Mouse (Mus musculus): ENCODE measurements around the gene Utf1. TPM values are rescaled to one million over a fixed set of nuclear protein-coding genes. Genes with fewer than 3 reads are reported as not detected.

Gene Utf1
- polyA plus RNA-seq (2014; fragmentation: Illumina TruSeq; extraction: RNeasy Lipid Tissue Mini Kit (QIAGEN cat#74804); ENCODE audit: insufficient read depth, low read depth, low replicate concordance) = not detected

DNA sequence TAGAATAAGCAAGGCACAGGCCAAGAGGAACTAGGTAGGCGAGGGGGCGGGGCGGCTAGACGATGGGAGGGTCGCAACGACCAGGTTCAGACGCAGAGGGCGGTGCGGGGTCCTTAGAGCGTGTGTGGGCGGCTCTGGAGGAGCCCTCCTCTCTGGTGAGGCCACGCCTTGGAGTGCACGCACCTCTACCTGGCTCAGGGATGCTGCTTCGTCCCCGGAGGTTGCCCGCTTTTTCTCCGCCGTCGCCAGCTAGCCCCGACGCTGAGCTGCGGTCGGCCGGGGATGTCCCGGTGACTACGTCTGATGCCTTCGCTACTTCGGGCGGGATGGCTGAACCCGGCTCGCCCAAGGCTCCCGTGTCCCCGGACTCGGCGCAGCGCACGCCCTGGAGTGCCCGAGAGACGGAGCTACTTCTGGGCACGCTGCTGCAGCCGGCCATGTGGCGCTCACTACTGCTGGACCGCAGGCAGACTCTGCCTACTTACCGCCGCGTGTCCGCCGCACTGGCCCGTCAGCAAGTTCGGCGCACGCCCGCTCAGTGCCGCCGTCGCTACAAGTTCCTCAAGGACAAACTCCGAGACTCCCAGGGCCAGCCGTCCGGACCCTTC is at the start of gene Utf1:
Gene Utf1 (plus strand): TSS at position 116 of the 608 bp plus-strand sequence.

DNA sequence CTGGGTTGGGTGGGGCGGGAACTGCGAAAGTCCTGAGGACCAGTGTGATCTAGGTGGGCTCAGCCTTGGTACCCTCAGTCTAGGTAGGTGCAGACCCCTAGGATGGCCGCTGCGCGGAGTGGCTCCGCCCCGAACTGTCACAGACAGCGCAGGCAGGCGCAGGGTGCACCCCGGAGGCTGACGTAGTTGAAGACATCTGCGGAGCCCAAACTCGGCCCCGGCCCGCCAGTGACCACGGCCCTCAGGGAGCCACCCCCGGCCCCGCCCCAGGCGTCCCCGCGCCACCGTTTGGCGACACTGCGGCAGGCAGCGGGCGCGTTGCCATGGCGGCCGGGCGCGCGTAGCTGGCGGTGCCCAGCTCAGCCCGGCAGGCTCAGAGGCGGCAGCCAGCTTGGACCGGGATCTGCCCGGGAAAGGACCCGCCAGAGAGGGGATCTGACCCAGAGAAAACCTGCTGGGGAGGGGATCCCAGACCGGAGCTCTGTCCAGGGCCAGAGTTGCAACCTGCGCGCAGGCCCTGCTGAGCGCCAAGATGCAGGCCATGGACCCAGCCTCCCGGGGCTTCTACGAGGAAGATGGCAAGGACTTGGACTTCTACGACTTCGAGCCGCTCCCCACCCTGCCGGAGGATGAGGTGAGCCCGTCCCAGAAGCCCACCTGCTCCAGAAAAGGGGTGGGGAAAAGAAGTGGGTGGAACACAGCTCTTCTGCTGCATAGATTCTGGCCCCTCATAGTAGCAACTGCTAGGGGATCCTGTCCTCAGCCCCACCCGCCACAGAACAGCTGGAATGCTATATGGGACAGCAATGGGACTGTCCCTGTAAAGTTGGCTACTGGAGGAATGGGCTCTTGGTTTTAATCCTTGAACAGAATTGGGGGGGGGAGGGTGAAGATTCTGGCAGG is 48.7 kb upstream of the Utf1 start, which contains the start of gene Kndc1:
Gene Kndc1 (plus strand): TSS at position 42 of the 903 bp plus-strand sequence.

DNA sequence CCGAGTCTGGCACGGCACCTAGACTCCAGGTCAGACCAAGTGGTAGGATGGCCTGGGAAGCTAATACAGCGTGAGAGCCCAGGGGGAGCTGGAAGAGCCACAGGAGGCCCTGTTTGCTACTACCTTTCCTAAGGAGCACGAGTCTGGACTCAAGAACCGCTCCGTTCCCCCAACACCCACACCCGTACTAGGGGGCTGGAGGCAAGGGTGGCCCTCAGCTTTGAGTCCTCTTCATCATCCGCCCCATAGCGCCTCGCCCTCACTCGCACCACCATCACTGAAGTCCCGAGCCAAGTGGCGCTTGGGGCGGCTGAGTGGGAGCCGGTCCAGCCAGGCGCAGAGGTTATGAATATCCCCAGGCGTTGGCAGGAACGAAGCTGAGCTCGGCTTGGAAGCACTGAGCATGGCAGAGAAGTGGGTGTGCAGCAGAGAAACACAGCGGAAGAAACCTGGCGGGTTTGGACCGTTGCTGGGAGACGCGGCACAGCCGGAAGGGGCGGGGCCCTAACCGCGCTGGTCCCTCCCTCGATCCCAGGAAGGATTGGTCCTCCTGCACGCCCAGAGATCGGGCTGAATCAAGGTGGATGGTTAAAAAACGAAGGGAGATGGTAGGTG is 34.8 kb downstream of the Utf1 start, which contains the start of gene 6430531B16Rik:
Gene 6430531B16Rik (minus strand): TSS at position 478 of the 615 bp plus-strand sequence.

DNA sequence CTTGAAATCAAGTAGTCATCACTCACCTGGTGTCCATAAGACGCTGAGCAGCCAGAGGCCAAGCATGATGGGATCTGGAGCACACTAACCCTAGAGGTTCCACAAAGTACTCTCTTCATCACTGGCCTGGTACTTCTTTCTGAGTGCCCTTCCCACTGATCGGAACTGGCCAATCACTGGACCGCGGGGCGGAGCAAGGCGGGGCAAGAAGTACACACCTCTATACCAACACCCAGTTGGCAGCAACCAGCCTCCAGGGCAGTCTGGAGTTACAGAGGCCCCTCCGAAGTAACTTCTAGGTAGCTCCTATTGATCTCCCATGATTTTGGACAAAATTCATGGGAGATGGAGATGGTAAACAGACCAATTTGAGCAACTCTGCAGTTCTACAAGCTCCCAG is 48.8 kb downstream of the Utf1 start, which contains the start of gene Adam8:
Gene Adam8 (minus strand): TSS at position 157 of the 400 bp plus-strand sequence.

Other genes starting within 250 kb of the Utf1 start
- not detected for gene Adgra1, start 109.6 kb upstream of the Utf1 start, polyA plus RNA-seq (2014; fragmentation: Illumina TruSeq; extraction: RNeasy Lipid Tissue Mini Kit (QIAGEN cat#74804); ENCODE audit: insufficient read depth, low read depth, low replicate concordance)
- 2.2 TPM for gene Kndc1, start 49.1 kb upstream of the Utf1 start, polyA plus RNA-seq (2014; fragmentation: Illumina TruSeq; extraction: RNeasy Lipid Tissue Mini Kit (QIAGEN cat#74804); ENCODE audit: insufficient read depth, low read depth, low replicate concordance)
- gene 6430531B16Rik, start 35.0 kb downstream of the Utf1 start, polyA plus RNA-seq (2014; fragmentation: Illumina TruSeq; extraction: RNeasy Lipid Tissue Mini Kit (QIAGEN cat#74804); ENCODE audit: insufficient read depth, low read depth, low replicate concordance) = 4.6 TPM
- gene Adam8, start 48.8 kb downstream of the Utf1 start, polyA plus RNA-seq (2014; fragmentation: Illumina TruSeq; extraction: RNeasy Lipid Tissue Mini Kit (QIAGEN cat#74804); ENCODE audit: insufficient read depth, low read depth, low replicate concordance) = 6.5 TPM
- 13.9 TPM for gene Zfp511, start 92.6 kb downstream of the Utf1 start, polyA plus RNA-seq (2014; fragmentation: Illumina TruSeq; extraction: RNeasy Lipid Tissue Mini Kit (QIAGEN cat#74804); ENCODE audit: insufficient read depth, low read depth, low replicate concordance)
- 8.3 TPM for gene Tubgcp2, start 92.9 kb downstream of the Utf1 start, polyA plus RNA-seq (2014; fragmentation: Illumina TruSeq; extraction: RNeasy Lipid Tissue Mini Kit (QIAGEN cat#74804); ENCODE audit: insufficient read depth, low read depth, low replicate concordance)
- gene Msx3, start 105.3 kb downstream of the Utf1 start, polyA plus RNA-seq (2014; fragmentation: Illumina TruSeq; extraction: RNeasy Lipid Tissue Mini Kit (QIAGEN cat#74804); ENCODE audit: insufficient read depth, low read depth, low replicate concordance) = not detected
- not detected for gene Caly, start 138.8 kb downstream of the Utf1 start, polyA plus RNA-seq (2014; fragmentation: Illumina TruSeq; extraction: RNeasy Lipid Tissue Mini Kit (QIAGEN cat#74804); ENCODE audit: insufficient read depth, low read depth, low replicate concordance)
- not detected for gene Prap1, start 149.6 kb downstream of the Utf1 start, polyA plus RNA-seq (2014; fragmentation: Illumina TruSeq; extraction: RNeasy Lipid Tissue Mini Kit (QIAGEN cat#74804); ENCODE audit: insufficient read depth, low read depth, low replicate concordance)
- 29.5 TPM for gene Fuom, start 158.7 kb downstream of the Utf1 start, polyA plus RNA-seq (2014; fragmentation: Illumina TruSeq; extraction: RNeasy Lipid Tissue Mini Kit (QIAGEN cat#74804); ENCODE audit: insufficient read depth, low read depth, low replicate concordance)
- gene Paox, start 172.0 kb downstream of the Utf1 start, polyA plus RNA-seq (2014; fragmentation: Illumina TruSeq; extraction: RNeasy Lipid Tissue Mini Kit (QIAGEN cat#74804); ENCODE audit: insufficient read depth, low read depth, low replicate concordance) = 8.8 TPM
- gene Echs1, start 172.7 kb downstream of the Utf1 start, polyA plus RNA-seq (2014; fragmentation: Illumina TruSeq; extraction: RNeasy Lipid Tissue Mini Kit (QIAGEN cat#74804); ENCODE audit: insufficient read depth, low read depth, low replicate concordance) = 97.0 TPM
- gene Mtg1, start 193.8 kb downstream of the Utf1 start, polyA plus RNA-seq (2014; fragmentation: Illumina TruSeq; extraction: RNeasy Lipid Tissue Mini Kit (QIAGEN cat#74804); ENCODE audit: insufficient read depth, low read depth, low replicate concordance) = 12.7 TPM
- not detected for gene Sprn, start 211.1 kb downstream of the Utf1 start, polyA plus RNA-seq (2014; fragmentation: Illumina TruSeq; extraction: RNeasy Lipid Tissue Mini Kit (QIAGEN cat#74804); ENCODE audit: insufficient read depth, low read depth, low replicate concordance)
- not detected for gene Olfr522, start 221.0 kb downstream of the Utf1 start, polyA plus RNA-seq (2014; fragmentation: Illumina TruSeq; extraction: RNeasy Lipid Tissue Mini Kit (QIAGEN cat#74804); ENCODE audit: insufficient read depth, low read depth, low replicate concordance)
- not detected for gene Olfr523, start 229.4 kb downstream of the Utf1 start, polyA plus RNA-seq (2014; fragmentation: Illumina TruSeq; extraction: RNeasy Lipid Tissue Mini Kit (QIAGEN cat#74804); ENCODE audit: insufficient read depth, low read depth, low replicate concordance)